Mouse (Mus musculus) CH12.LX (cell line): ENCODE data around the gene Prkaa2. TPM values are rescaled to one million over a fixed set of nuclear protein-coding genes. Genes with fewer than 3 reads are reported as not detected.

Experiments
- DNase-seq: peaks from one replicate; pipeline ENCODE4 v3.0.0-alpha.2; 2013; ENCODE audit errors: extremely low read depth
- H3K27ac ChIP-seq: 2 replicates; pipeline ENCODE4 v1.5.1; 2012; ENCODE audit warnings: low read depth, mild to moderate bottlenecking, control low read depth, moderate library complexity; ENCODE audit not compliant: insufficient read depth
- H3K27me3 ChIP-seq: replicated peaks from 2 replicates; pipeline ENCODE3; 2012; ENCODE audit warnings: inconsistent platforms
- H3K36me3 ChIP-seq, 2 experiments: replicated peaks in 1 of 2; 2 replicates each; pipeline versions ENCODE3 to v1.6.1; 2012; ENCODE audit warnings: inconsistent platforms in 1 of 2, low read length in 1 of 2, mild to moderate bottlenecking in 1 of 2, mixed read lengths in 1 of 2, moderate library complexity in 1 of 2; ENCODE audit not compliant: control insufficient read depth in 1 of 2, insufficient read depth in 1 of 2
- H3K4me1 ChIP-seq, 2 experiments: 2 replicates each; pipeline ENCODE4 v1.6.1; 2012; ENCODE audit warnings: inconsistent platforms in 1 of 2, moderate library complexity in 1 of 2; ENCODE audit not compliant: insufficient read depth in 2 of 2, control insufficient read depth in 1 of 2
- H3K4me2 ChIP-seq: 2 replicates; pipeline ENCODE4 v1.6.1; 2012; ENCODE audit warnings: low read depth, mild to moderate bottlenecking, control low read depth; ENCODE audit not compliant: poor library complexity, insufficient read depth, severe bottlenecking
- H3K4me3 ChIP-seq, 3 experiments: fragments of 150-350 bp in 1 of 3; sonication (generic) in 1 of 3; replicated peaks in 1 of 3; 2 replicates each; pipeline versions ENCODE3 to v1.5.1; 2011 to 2012; ENCODE audit warnings: low read depth in 2 of 3, low read length in 2 of 3, mild to moderate bottlenecking in 2 of 3, moderate library complexity in 2 of 3, control low read depth in 1 of 3, improper control_type of control experiment in 1 of 3, inconsistent platforms in 1 of 3, mixed read lengths in 1 of 3; ENCODE audit not compliant: poor library complexity in 1 of 3
- H3K79me2 ChIP-seq: replicated peaks from 2 replicates; pipeline ENCODE4 v1.6.1; 2012; ENCODE audit warnings: mild to moderate bottlenecking, moderate library complexity; ENCODE audit not compliant: control insufficient read depth, poor library complexity, insufficient read depth, severe bottlenecking; ENCODE audit errors: extremely low read depth
- H3K9ac ChIP-seq: 2 replicates; pipeline ENCODE4 v1.6.1; 2012; ENCODE audit warnings: low read depth, mild to moderate bottlenecking, control low read depth, moderate library complexity; ENCODE audit not compliant: insufficient read depth
- H3K9me3 ChIP-seq: replicated peaks from 2 replicates; pipeline ENCODE3; 2012; ENCODE audit warnings: low read length, inconsistent platforms, mixed read lengths
- BHLHE40 ChIP-seq: IDR thresholded peaks from 2 replicates; pipeline ENCODE4 v1.6.1; 2011; ENCODE audit warnings: mild to moderate bottlenecking, low read depth, low read length, improper control_type of control experiment
- CTCF ChIP-seq, 2 experiments: IDR thresholded peaks in 1 of 2; conservative IDR thresholded peaks in 1 of 2; 2 replicates each; pipeline ENCODE4 v1.5.1; 2011 to 2012; ENCODE audit warnings: low read depth in 2 of 2, low read length in 2 of 2, improper control_type of control experiment in 1 of 2, inconsistent platforms in 1 of 2, mild to moderate bottlenecking in 1 of 2, moderate library complexity in 1 of 2
- E2F4 ChIP-seq: IDR thresholded peaks from 2 replicates; pipeline ENCODE4 v1.6.1; 2011; ENCODE audit warnings: low read depth, low read length, improper control_type of control experiment; ENCODE audit not compliant: insufficient replicate concordance
- ETS1 ChIP-seq: conservative IDR thresholded peaks from 2 replicates; pipeline ENCODE4 v1.6.1; 2012; ENCODE audit warnings: low read depth, mild to moderate bottlenecking, inconsistent platforms, low read length, improper control_type of control experiment, moderate library complexity
- JUN ChIP-seq: IDR thresholded peaks from 2 replicates; pipeline ENCODE4 v1.6.1; 2011; ENCODE audit warnings: low read depth, mild to moderate bottlenecking, low read length, improper control_type of control experiment, moderate library complexity; ENCODE audit not compliant: insufficient read depth
- JUND ChIP-seq: conservative IDR thresholded peaks from 2 replicates; pipeline ENCODE4 v1.6.1; 2011; ENCODE audit warnings: low read depth, low read length, improper control_type of control experiment
- KAT2A ChIP-seq: IDR thresholded peaks from 2 replicates; pipeline ENCODE4 v1.6.1; 2012; ENCODE audit warnings: low read length, improper control_type of control experiment, inconsistent platforms; ENCODE audit not compliant: insufficient replicate concordance
- MAX ChIP-seq: IDR thresholded peaks from 2 replicates; pipeline ENCODE4 v1.6.1; 2011; ENCODE audit warnings: low read length, improper control_type of control experiment
- MAZ ChIP-seq: IDR thresholded peaks from 2 replicates; pipeline ENCODE4 v1.6.1; 2012; ENCODE audit warnings: low read depth, mild to moderate bottlenecking, inconsistent platforms, low read length, improper control_type of control experiment, moderate library complexity
- NELFE ChIP-seq: IDR thresholded peaks from 2 replicates; pipeline ENCODE4 v1.6.1; 2011; ENCODE audit warnings: low read depth, low read length, improper control_type of control experiment
- NRF1 ChIP-seq: IDR thresholded peaks from 2 replicates; pipeline ENCODE4 v1.6.1; 2014; ENCODE audit warnings: low read depth, mild to moderate bottlenecking, inconsistent platforms, low read length, improper control_type of control experiment, moderate library complexity
- PAX5 ChIP-seq: IDR thresholded peaks from 2 replicates; pipeline ENCODE4 v1.6.1; 2012; ENCODE audit warnings: low read length, inconsistent platforms, mixed read lengths
- POLR2AphosphoS2 ChIP-seq: IDR thresholded peaks from 2 replicates; pipeline ENCODE4 v1.6.1; 2011; ENCODE audit warnings: low read depth, low read length, improper control_type of control experiment
- RCOR1 ChIP-seq: conservative IDR thresholded peaks from 2 replicates; pipeline ENCODE4 v1.6.1; 2012; ENCODE audit warnings: low read depth, mild to moderate bottlenecking, inconsistent platforms, low read length, improper control_type of control experiment
- SIN3A ChIP-seq: IDR thresholded peaks from 2 replicates; pipeline ENCODE4 v1.6.1; 2012; ENCODE audit warnings: low read length, improper control_type of control experiment, inconsistent platforms
- TBP ChIP-seq: conservative IDR thresholded peaks from 2 replicates; pipeline ENCODE4 v1.6.1; 2011; ENCODE audit warnings: low read depth, low read length, improper control_type of control experiment
- TCF12 ChIP-seq: IDR thresholded peaks from 2 replicates; pipeline ENCODE4 v1.6.1; 2014; ENCODE audit warnings: low read depth, mild to moderate bottlenecking, inconsistent platforms, low read length, improper control_type of control experiment
- UBTF ChIP-seq: IDR thresholded peaks from 2 replicates; pipeline ENCODE4 v1.6.1; 2012; ENCODE audit warnings: low read depth, mild to moderate bottlenecking, inconsistent platforms, low read length, improper control_type of control experiment, moderate library complexity
- USF1 ChIP-seq: IDR thresholded peaks from 2 replicates; pipeline ENCODE4 v1.6.1; 2014; ENCODE audit warnings: low read depth, mild to moderate bottlenecking, inconsistent platforms, low read length, improper control_type of control experiment
- USF2 ChIP-seq: conservative IDR thresholded peaks from 2 replicates; pipeline ENCODE4 v1.6.1; 2011; ENCODE audit warnings: low read depth, low read length, improper control_type of control experiment
- ZC3H11A ChIP-seq: IDR thresholded peaks from 2 replicates; pipeline ENCODE4 v1.6.1; 2012; ENCODE audit warnings: low read depth, mild to moderate bottlenecking, inconsistent platforms, low read length, improper control_type of control experiment
- dilution Hi-C: fragments of 300-500 bp; cut with MboI; formaldehyde crosslinking; loops from 2 replicates; pipeline ENCODE4 v1.14.3; 2020; ENCODE audit warnings: low sequenced_read_pairs; ENCODE audit not compliant: extremely low pct_unique_long_range_greater_than_20kb, extremely low pct_ligation_motif_present
- in situ Hi-C: fragments of 300-500 bp; cut with MboI; formaldehyde crosslinking; loops from 3 replicates; pipeline ENCODE4 v1.14.3; 2019; ENCODE audit warnings: low sequenced_read_pairs, low pct_ligation_motif_present, low pct_unique_long_range_greater_than_20kb, mixed read lengths
- polyA plus RNA-seq: library from polyadenylated mRNA; unstranded; fragments of >175 nt; gene quantifications from 2 replicates; pipeline ENCODE4 v1.2.1, GENCODE M21; 2012; ENCODE audit warnings: low read depth; ENCODE audit not compliant: insufficient read length
- total RNA-seq, 2 experiments: library from RNA; depleted of rRNA; stranded (reverse); fragments of 300-350 nt in 1 of 2; fragments of >200 nt in 1 of 2; gene quantifications; 2 replicates each; pipeline ENCODE4 v1.2.3; 2012 to 2014

The Prkaa2 gene
- total and polyA plus RNA-seq, 3 experiments: 0.23 to 0.68 (median 0.29) TPM

DNA sequence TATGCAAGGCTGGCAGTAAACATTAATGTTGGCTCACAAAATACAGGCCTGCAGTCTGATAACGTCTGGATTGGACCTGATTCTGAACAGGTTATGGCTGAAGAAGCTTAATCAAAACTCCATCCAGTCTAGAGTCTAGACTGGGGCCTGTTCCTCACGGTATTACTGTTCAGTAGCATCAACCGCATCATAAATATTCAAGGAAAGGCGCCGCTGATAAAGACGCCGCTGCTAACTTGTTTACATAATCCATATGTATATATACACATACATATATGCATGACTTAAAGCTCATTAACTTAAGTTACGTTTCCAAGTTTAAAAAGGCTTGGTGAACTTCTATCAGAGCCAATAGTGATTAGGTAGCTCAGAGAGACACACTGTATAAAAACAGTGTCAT, 78.6 kb downstream of the Prkaa2 start:
- Histone ChIP-seq H3K9me3 (no peaks in the 10 kb centered on the region), H3K27me3 (no peaks in the 10 kb centered on the region), H3K79me2 (no peaks in the 10 kb centered on the region), H3K4me3 (no peak overlapping the region), H3K4me1 (peaks cover 0 to 18% of the 10 kb centered on the region in 2 experiments; a peak in 1 of 4 replicates), H3K36me3 (no peaks in the 10 kb centered on the region), H3K4me2 (no peak overlapping the region), H3K9ac (no peak overlapping the region), H3K27ac (no peak overlapping the region)
- dilution Hi-C loops (no loop called here), in situ Hi-C loops (loop anchor here (10.0 kb wide), 1 partner anchor 94 kb away; no protein-coding TSS in a partner anchor)
- TF ChIP-seq MAX: no peak
- TF ChIP-seq UBTF: no peak
- TF ChIP-seq USF2: no peak
- no peak for TF ChIP-seq PAX5
- no peak for TF ChIP-seq CTCF (conservative IDR thresholded peaks at IDR 0.05 in 1 of 2, IDR thresholded peaks at IDR 0.05 in 1 of 2; ENCODE audit: low read depth in 2 of 2, low read length in 2 of 2)
- no peak for TF ChIP-seq JUN
- no peak for TF ChIP-seq ZC3H11A
- TF ChIP-seq NELFE: no peak
- TF ChIP-seq KAT2A: no peak
- no peak for TF ChIP-seq BHLHE40
- no peak for TF ChIP-seq TCF12
- TF ChIP-seq ETS1: no peak
- no peak for TF ChIP-seq MAZ
- no peak for TF ChIP-seq TBP
- no peak for DNase-seq

DNA sequence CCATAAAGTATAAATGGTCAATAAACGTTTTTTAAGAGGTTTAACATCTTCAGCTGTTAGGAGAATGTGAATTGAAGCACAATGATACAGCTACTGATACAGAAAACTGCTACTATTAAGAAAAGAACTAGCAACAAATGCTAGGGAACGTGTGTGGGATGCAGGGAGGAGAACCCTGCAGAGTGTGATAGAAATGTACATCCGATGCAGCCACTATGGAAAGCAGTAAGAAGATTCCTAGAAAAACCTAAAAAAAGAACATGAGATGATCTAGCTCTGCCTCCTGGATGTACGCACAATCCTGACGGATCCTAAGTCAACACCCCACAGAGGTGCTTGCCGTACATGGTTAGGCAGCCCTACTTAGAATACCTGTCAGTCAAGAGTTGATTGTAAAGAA, 82.4 kb downstream of the Prkaa2 start:
- H3K27me3 ChIP-seq: no peaks in the 10 kb centered on the region
- H3K9me3 ChIP-seq: no peaks in the 10 kb centered on the region
- H3K79me2 ChIP-seq: no peaks in the 10 kb centered on the region
- no peak for DNase-seq
- no peak overlapping the region for H3K27ac ChIP-seq
- in situ Hi-C loops (no loop called here), dilution Hi-C loops (no loop called here)
- no peaks in the 10 kb centered on the region for H3K36me3 ChIP-seq
- H3K4me3 ChIP-seq: no peak overlapping the region
- H3K4me2 ChIP-seq: no peak overlapping the region
- TF ChIP-seq MAZ: no peak
- no peak for TF ChIP-seq USF1
- TF ChIP-seq NRF1: no peak
- no peak for TF ChIP-seq RCOR1
- no peak for TF ChIP-seq POLR2AphosphoS2
- TF ChIP-seq JUN: no peak
- TF ChIP-seq SIN3A: no peak
- no peak for TF ChIP-seq JUND
- no peak for TF ChIP-seq TCF12
- TF ChIP-seq E2F4: no peak
- peaks cover 0 to 10% of the 10 kb centered on the region in 2 experiments; a peak in 1 of 4 replicates for H3K4me1 ChIP-seq
- no peak overlapping the region for H3K9ac ChIP-seq
